Mouse (Mus musculus): ENCODE measurements around the gene Bud23.
"Not testable (repeated sequence)": the region's sequence is repeated elsewhere in the genome, so short reads cannot be mapped to it uniquely, and the experiment has no call there.

Bud23 gene

DNA sequence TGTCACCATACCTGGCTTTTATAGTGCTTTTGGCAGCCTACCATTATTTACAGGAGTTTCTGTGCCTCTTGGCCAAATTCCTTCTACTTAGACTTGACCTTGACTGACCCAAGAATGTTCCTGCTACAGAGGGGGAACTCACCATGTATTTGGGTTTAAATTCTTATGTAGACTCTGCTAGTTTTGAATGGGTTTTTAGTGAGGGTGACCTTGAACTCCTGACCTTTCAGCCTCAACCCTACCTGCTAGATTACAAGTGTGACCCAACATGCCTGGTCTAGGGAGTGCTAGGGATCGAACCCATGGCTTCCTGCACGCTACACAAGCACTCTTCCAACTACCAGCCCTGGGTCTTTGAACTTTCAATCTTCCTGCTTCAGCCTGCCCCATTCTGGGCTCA, 7.3 kb upstream of the Bud23 start:
- DNase-seq (ENCODE audit: low spot score in 2 of 2), result no peak

- no peak for DNase-seq (ENCODE audit: low spot score in 2 of 2)
Observed at GRCm38 (mm10) chr5:135070448-135070847, 5.7 kb upstream of the Bud23 start.

DNA sequence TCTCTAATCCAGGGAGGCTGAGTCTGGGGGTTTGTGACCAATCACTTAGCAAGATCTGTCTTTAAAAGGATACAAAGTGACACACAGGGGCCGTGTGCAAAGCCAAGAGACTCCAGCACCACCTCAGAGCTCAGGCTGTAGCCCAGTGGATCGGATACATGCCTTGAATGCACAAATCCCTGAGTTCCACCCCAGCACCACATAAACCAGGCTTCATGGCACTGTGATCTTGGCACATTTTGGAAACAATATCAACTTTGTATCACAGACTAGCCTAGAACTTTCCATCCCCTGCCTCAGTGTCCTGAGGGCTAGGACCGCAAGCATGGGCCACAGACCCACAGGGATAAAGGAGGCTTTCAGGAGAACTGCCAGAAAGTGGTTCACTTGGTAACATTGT, 1.2 kb upstream of the Bud23 start:
- no peak for DNase-seq (ENCODE audit: low spot score in 2 of 2)

DNA sequence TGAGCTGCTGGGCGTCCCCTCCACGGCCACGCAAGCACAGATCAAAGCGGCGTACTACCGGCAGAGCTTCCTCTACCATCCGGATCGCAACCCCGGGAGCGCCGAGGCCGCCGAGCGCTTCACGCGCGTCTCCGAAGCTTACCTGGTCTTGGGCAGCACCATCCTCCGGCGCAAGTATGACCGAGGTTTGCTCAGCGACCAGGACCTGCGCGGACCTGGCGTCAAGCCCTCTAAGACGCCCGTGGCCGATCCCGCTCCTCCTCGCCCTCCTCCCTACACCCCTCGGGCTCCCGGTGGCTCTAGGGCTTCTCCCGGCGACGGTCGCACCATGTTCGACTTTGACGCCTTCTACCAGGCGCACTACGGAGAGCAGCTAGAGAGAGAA, 385 bp downstream of the Bud23 start:
- DNase-seq (ENCODE audit: low spot score in 2 of 2), result no peak

- peak; percentile 96 to 97 for DNase-seq (ENCODE audit: low spot score in 2 of 2)
Observed at GRCm38 (mm10) chr5:135063629-135064381, 954 bp downstream of the Bud23 start, which contains the start of gene Dnajc30. Gene Dnajc30 (plus strand): TSS chr5:135064202.

- DNase-seq (ENCODE audit: low spot score in 2 of 2), result no peak
Observed at GRCm38 (mm10) chr5:135053356-135053755, 11.4 kb downstream of the Bud23 start.

DNA sequence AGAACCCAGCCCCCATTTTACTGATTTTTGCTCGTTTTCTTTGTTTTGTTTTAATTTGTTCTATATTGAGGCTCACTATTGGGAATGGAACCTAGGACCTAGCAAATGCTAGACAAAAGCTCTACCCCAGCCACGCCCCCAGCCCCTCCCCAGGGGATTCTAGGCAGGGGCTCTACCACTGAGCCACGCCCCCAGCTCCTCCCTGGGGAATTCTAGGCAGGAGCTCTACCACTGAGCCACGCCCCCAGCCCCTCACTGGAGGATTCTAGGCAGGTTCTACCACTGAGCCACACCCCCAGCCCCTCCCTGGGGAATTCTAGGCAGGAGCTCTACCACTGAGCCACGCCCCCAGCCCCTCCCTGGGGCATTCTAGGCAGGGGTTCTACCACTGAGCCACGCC, 15.5 kb downstream of the Bud23 start:
- DNase-seq (ENCODE audit: low spot score in 2 of 2), result not testable (repeated sequence)

- DNase-seq (ENCODE audit: low spot score in 2 of 2), result no peak
Observed at GRCm38 (mm10) chr5:135048539-135048938, 16.2 kb downstream of the Bud23 start.

DNA sequence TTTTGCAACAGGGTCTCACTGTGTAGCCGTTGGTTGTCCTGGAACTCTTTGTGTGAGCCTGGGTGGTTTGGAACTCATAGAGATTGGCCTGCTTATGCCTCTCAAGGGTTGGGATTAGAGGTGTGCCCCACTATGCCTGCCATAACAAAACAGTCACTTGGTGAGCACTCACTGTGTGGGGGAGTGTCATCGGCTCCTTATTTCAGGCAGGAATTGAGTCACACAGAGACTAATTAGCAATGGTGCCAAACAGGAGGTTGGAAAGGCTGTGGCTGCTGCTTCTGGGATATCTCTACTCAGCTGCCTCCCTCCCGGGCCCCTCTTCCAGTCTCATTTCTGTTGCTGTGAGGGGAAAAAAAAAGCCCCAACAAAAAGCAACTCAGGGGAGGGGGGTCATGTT, 20.2 kb downstream of the Bud23 start:
- DNase-seq (ENCODE audit: low spot score in 2 of 2), result no peak

GRCm38 (mm10) chr5:135042105-135042788, 22.5 kb downstream of the Bud23 start:
- DNase-seq (ENCODE audit: low spot score in 2 of 2), result no peak

DNA sequence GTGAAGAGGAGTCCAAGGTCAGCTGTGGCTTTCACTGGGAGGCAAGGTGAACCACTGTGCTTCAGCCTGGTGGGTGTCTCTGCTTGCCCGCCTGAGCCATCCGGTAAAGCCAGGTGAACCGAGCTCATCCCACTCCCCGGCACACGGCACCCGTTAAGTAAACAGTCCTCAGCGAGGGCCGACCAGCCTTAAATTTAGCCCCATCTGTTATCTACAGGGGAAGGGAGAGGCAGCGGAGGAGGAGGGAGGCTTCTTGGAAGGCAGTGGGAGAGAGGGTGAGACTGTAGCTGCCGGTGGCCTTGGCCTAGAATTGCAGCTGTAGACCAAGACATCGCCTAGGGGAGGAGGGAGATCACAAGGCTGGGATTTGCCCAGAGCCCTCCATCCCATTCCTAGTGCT, 24.0 kb downstream of the Bud23 start:
- DNase-seq (ENCODE audit: low spot score in 2 of 2), result no peak

GRCm38 (mm10) chr5:135040059-135040458, 24.7 kb downstream of the Bud23 start:
- DNase-seq (ENCODE audit: low spot score in 2 of 2), result no peak

DNA sequence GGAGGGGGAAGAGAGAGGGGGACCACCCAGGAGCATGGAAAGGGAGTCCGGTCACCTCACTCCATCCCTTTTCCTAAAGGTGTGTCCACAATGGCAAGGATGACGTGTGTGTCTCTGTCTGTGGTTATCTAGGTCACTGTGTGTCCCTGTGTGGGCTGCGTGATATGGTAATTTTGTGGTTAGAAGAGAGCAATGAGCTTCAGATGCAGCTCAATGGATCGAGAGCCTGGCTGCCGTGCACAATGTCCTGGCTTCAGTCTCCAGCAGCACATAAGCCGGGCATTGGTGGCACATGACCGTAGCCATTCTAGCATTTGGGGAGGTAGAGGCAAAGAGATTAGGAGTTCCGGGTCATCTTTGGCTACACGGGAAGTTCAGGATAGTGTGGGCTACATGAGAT, 25.2 kb downstream of the Bud23 start:
- DNase-seq (ENCODE audit: low spot score in 2 of 2), result no peak

- no peak for DNase-seq (ENCODE audit: low spot score in 2 of 2)
Observed at GRCm38 (mm10) chr5:135037946-135038345, 26.8 kb downstream of the Bud23 start.

- no peak for DNase-seq (ENCODE audit: low spot score in 2 of 2)
Observed at GRCm38 (mm10) chr5:135035608-135036359, 29.0 kb downstream of the Bud23 start.

- no peak for DNase-seq (ENCODE audit: low spot score in 2 of 2)
Observed at GRCm38 (mm10) chr5:135034593-135034992, 30.2 kb downstream of the Bud23 start.

DNA sequence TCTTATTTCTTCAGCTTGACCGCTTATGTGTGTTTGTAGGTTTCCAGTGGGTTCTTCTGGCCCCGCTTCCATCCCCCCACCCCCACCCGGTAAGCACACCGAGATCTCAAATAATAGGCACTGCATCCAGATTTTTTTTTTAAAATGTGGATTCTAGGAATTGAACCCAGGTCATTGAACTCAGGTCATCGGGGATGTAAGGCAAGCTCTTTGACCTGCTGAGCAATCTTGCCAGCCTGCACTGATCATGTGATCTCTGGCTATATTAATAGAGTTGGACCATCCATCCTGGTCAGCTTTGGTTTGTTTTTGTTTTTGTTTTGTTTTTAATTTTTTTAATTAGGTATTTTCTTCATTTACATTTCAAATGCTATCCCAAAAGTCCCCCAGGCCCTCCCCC, 32.2 kb downstream of the Bud23 start:
- DNase-seq (ENCODE audit: low spot score in 2 of 2), result no peak

DNA sequence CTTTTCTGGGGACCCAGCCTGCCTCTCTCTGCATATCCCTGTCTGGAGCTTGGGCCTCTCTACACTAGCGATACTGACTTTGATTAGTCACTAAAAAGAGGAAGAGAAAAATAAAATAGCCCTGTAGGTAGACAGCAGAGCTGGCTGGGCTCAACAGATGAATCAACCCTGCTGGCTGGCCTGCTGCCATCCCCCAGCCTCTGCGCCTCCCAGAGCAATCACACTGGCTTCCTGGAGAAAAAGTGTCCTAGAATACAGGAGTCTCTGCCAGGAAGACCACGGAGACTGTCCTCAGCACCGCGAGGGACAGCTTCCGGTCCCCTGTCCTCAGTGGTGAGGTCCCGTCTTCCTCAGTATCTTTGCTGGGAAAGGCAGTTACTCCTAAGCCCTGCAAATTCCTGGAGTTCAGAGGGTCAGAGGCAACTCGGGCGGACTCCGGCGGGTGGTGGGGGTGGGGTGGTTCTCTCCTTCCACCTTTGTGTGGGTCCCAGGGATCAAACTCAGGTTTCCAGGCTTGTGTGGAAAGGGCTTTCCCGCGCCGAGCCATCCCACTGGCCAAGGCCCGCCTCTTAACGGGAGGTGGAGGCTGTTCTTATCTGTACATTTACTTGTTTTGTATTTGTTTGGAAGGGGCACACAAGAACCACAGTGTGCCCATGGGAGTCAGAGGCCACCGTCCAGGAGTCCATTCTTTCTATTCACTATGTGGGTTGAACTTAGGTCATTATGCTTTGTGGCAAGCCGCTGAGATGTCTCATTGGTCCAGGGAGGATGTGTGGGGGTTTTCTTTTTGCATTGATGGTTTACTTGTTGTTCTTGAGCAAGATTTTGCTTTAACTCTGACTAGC, 35.5 kb downstream of the Bud23 start:
- no peak for DNase-seq (ENCODE audit: low spot score in 2 of 2)

- DNase-seq (ENCODE audit: low spot score in 2 of 2), result no peak
Observed at GRCm38 (mm10) chr5:135025899-135026298, 38.9 kb downstream of the Bud23 start.

- peak in 1 of 2 experiments; percentile 46 for DNase-seq (ENCODE audit: low spot score in 2 of 2)
Observed at GRCm38 (mm10) chr5:135024665-135025224, 40.0 kb downstream of the Bud23 start.

Data from spleen, postnatal 36 days (tissue).